Mouse (Mus musculus): ENCODE results near the gene Ddah2.

Gene Ddah2

DNA sequence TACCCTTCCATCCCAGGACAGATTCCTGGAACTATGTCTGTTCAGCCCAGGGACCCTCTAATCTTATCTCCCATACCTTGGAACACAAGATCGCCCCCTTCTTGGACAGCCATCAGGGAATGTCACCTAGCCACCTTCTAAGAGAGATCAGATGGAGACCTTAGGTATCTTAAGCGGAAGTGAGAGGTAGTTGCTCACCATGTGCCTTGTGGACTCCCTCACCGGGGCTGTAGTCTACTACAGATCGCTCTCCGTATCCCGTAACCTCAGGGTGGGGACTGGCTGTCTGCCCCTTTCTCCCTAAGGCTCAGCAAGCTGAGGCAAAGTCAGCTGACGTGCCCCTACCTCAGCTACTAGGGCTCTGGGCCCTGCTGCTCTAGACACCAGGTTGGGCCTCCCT, 45.2 kb downstream of the Ddah2 start:
- no peak for DNase-seq (ENCODE audit: low spot score)

DNA sequence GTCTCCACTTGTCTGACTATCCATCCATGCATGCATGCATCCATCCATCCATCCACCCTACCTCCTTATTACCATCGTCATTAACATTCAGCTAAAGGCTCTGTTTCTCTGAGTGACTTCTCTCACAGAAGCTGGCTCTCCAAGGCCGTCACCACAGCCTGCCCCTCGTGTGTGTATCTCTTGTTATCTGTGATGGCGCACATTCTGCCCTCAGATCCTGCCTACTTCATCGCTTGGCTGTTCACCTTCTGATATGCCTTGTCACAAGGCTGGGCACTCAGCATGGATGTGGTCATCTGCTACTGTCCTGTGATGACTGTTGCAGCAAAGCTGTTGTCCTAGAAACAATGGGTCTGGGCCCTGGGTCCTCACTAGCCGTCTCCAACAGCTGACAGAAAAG, 45.9 kb downstream of the Ddah2 start:
- DNase-seq (ENCODE audit: low spot score), result no peak

DNA sequence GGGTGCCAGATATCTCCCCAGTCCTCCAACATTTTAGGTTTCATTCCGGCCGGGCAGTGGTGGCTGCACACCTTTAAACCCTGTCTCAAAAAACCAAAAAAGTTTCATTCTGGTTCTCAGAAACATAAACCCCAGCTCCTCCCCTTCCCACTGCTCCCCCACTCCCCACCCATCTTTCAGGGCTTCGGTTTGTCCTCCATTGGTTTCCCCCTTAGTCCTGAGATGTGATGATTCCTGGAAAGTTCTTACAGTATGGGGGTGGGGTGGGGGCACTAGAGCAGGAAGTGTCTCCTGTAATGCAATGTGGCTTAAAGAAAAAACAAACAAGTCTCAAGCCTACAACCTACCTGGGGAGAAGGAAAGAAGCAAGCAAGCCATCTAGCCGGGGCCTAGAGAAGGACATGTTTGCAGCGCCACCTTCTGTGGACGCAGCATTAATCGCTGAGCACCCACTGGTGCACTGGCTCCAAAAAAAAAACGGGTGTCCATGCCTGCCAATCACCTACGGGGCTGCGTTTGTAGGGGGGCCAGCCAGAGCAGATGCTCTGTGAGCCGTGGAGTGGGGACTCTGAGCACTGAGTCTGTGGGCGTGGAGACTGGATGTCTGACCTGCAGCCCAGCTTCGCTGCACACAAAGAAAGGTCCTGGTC, 47.0 kb downstream of the Ddah2 start:
- DNase-seq (ENCODE audit: low spot score), result no peak

DNA sequence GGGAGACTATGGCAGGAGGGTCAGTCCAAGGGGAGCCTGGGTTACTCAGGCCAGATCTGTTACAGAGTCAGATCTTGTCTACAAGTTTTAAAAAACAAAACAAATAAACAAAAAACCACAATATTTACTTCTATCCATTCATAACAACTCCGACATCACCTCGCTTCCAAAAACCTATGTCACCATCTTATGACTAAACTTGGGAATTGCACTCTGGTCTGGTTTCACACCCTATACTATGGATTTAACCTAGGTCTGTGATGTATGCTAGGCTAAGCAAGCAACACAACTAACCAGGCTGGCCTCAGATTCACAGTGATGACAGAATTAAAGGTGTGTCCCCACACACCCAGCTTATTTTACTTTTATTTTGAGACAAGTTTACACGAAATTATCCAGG, 47.7 kb downstream of the Ddah2 start:
- no peak for DNase-seq (ENCODE audit: low spot score)

DNA sequence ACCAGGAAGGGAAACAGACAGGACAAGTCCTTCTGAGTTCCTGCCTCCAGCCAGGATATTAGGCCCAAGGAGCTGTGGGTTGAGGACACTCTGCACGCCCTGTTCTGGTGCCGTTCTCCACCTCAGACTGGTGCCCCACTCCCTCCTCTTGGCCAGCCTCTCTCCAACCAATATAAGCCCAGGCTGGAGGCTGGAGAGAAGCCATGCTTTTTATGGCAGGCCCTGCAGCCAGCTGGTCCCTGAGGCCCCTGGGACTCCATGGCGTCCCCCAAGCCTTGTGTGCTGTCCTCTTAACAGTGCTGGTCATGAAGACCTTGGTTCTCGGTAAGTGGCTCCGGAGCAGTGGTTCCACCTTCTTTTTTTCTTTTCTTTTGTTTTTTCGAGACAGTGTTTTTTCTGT, 49.3 kb downstream of the Ddah2 start, which contains the start of gene Ly6g5c:
Ly6g5c (plus strand) TSS at position 183 of the 400 bp plus-strand sequence.
- no peak for DNase-seq (ENCODE audit: low spot score)
